Mouse (Mus musculus): ENCODE results near the gene Ift52. TPM values are rescaled to one million over a fixed set of nuclear protein-coding genes. Genes with fewer than 3 reads are reported as not detected.

Ift52 gene
- total RNA-seq, 2 experiments from 2014 or later: 31.1 to 31.8 TPM

DNA sequence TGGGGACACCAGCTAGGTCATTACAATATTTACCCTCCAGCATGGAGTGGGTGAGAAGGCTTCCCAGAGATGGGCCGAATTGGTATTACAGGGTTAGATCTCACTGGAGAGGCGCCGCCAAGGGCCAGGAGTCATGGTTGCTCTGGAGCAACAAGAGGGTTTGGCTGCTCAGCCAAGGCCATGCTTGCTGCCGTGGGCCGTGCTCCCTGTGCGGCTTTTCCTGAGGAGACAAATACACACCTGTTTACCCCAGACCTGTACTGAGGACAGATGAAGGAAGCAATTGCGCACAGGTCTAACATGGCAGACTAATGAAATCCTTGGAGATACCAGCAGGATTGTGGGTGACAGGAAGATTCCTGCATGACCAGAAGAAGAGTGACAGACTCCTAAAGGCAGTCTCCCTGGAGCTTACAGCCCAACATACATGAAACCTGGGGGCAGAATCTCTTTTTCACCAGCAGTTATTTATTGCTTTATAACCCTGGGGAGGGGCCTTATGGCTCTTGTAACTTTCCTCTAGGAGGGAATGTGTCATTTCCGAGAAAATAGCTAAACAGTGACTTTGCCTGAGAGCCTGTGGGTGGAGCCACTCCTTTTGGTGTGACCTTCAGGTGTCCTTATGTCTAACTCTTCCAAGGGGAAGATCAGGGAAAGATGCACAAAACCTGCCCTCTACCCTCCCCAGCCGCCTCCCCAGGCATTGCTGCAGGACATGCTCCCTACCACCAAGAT, 56.0 kb downstream of the Ift52 start:
- DNase-seq (ENCODE audit: low spot score in 2 of 2): no peak

DNA sequence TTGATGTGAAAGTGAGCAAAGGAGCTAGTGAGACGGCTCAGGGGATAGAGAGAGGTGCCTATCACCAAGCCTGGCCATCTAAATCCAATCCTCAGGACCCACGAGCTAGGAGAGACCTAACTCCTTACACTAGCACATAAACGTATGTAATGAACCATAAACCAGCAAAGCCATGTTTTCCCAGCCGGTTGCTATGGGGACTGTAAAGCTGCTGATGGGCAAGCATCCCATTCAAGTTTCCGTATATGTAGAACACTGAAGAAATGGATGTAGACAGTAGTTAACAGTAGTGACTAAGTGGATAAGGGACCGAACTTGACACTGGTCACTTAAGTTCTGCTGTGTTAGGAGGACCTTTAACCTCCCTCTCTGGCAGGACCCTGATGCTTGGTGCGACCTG, 56.9 kb downstream of the Ift52 start:
- no peak for DNase-seq (ENCODE audit: low spot score in 2 of 2)

DNA sequence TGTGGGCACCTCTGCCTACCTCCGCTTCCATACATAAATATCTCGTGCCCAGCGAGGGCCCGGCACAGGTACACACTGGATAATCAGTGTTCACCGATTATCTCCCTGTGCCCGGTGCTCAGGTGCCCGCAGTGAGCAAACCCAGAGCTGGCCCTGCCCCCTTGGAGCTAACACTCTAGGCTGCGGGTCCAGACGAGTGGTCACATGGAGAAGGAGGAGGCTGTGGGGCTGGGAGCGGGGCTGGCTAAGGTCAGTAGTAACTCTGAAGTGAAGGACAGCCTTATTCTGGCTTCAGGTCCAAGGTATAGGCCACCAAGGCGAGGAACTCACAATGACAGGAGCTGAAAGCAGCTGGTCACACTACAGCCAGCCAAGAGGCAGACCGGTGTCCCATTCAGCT, 57.7 kb downstream of the Ift52 start:
- DNase-seq (ENCODE audit: low spot score in 2 of 2): no peak

DNA sequence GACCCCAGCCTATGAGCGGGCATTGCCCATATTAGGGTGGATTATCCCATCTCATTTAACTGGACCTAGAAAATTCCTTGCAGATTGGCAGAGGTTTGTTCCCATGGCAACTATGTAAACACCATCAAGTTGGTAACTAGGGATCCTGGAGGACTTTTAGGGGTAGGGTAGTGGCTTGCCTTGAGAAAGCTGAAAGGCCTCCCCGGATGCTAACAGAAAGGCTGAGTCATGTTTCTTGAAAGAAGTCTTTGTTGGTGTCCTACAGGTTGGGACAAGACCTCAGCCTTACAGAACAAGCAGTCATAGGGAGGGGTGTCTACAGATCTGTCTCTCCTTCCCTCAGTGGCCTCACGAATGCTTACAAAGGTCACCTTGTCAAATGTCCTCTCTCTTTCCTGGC, 58.1 kb downstream of the Ift52 start:
- no peak for DNase-seq (ENCODE audit: low spot score in 2 of 2)

DNA sequence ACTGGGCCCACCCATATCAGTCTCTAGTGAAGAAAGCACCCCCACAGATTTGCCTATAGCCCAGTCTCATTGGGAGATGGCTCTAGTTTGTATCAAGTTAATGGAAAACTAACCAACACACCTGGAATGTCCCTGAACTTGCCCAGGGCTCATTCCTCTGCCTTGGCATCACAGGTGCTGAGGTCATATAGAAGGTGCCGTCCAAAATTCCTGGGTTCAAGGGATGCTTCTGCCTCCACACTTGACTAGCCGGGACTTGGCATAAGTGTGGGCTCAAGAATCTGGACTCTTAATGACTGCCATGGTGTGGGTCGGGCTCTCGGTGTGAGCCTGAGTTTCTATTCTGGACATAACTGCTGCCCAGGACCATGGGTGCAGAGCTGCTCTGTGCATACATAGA, 61.9 kb downstream of the Ift52 start:
- no peak for DNase-seq (ENCODE audit: low spot score in 2 of 2)

DNA sequence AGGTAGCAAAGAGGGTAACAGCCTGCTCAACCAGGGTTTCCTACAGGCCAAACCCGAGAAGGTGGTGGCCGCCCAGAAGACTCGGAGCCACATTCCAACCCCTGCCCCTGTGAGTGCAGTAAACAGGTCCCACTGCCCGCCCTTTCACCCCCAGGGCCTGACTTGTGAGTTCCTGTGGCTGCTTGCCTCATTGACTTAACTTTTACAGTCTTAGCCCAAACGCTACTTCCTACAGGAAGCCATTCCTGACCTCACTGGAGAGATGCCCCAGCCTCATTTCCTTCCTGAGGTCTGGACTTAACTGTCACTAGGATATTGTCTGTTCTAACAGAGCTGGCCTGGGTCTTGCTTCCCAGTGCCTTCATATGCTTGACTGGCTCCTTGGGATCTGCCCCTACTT, 65.4 kb downstream of the Ift52 start:
- no peak for DNase-seq (ENCODE audit: low spot score in 2 of 2)

DNA sequence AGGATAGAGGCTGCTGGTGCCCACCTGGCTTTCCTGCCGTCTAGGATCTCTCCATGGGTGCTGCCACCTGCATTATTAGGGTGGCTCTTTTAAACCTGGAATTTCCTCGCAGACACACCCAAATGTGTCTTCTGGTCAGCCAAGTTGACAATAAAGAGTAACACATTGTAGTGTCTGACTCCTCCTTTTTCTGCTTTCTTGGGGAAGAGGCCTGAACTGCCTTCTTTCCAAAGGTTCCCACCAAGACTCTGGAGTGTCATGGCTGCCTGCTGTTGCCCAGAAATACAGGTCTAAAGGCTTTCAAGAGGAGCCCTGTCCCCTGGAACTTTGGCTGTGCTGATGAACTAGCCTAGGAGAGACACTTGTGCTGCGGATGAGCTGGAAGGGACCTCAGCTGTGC, 67.4 kb downstream of the Ift52 start:
- no peak for DNase-seq (ENCODE audit: low spot score in 2 of 2)

DNA sequence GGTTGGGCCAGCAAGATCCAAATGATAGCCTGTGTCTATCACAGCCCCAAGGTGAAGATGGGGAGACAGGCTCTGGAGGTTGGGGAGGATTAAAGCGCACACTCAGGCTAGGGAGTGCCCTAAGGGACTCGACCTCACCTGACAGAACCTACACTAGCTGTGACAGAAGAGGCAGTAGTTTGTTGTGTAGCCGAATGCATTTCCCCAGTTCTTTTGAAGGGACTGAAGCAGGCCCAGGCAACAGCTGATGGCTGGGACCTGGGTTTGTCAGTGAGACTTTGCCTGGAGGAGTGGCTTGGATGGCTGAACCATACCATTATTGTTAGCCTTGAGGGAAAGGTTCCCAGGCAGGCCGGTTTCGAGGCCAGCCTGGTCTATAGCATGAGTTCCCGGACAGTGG, 67.9 kb downstream of the Ift52 start:
- DNase-seq (ENCODE audit: low spot score in 2 of 2): no peak

DNA sequence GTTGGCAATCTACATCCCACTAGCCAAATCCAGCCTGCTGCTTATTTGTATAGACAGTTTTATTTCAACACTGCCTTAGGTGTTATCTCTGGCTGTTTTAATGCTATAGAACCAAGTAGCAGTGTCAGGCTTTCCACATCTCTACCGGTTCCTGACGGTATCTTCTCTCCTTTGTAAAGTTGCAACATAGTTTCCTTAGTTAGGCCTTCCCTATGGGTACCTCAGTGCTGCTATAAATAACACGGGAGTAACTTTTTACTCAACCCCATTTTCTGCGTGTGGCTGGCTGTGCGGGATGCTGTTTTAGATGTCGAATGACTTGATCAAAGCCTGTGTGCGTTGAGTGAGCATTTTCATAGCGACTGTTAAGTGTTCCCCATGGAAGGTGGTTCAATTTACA, 69.4 kb downstream of the Ift52 start:
- DNase-seq (ENCODE audit: low spot score in 2 of 2): no peak

DNA sequence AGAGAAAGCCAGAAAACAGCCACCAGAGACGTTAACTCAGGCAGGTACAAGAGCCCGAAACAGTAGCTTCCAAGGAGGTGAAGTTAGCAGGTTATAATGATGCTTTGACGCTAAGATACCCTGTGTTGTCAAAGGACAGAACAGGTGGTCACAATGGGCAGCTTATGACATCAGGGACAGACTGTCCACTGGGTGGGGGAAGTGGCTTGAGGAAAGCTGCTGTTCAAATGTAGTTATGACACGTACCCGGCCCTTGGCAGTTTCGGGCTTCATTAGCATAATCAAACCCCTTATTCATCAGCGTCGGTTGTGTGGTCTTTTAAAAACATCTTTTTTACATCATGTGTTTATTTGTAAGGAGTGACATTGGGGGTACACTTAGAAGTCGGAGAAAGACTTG, 70.6 kb downstream of the Ift52 start, which contains the start of gene Gtsf1l:
Gene Gtsf1l, minus strand, starts transcription at position 128 of the 400 bp plus-strand sequence.
- DNase-seq (ENCODE audit: low spot score in 2 of 2): no peak

DNA sequence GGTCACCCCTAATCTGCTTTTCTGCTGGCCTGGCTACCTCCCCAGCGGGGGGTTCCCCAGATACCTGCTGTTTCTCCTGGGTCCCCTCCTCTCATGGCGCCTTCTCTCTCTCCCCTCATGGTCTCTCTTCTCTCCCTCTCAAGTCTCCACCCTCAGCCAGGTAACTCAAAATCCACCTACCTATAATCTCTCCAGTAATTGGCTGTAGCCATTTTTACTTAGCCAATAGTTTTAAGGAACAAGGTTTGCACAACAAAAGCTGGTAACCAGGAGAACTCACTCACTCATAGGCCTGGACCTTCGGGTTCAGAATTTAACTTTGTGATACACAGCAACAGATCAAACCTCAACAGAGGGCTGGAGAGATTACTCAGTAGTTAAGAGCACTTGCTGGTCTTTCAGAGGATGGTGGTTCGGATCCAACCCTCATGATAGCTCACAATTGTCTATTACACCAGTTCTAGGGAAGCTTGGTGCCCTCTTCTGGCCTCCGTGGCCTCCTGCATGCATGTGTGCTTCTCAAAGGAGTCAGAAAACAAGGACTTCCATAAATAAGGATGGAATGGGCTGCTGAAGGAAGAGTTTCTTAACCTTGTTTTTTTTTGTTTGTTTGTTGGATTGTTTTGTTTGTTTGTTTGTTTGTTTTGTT, 72.4 kb downstream of the Ift52 start:
- no peak for DNase-seq (ENCODE audit: low spot score in 2 of 2)

DNA sequence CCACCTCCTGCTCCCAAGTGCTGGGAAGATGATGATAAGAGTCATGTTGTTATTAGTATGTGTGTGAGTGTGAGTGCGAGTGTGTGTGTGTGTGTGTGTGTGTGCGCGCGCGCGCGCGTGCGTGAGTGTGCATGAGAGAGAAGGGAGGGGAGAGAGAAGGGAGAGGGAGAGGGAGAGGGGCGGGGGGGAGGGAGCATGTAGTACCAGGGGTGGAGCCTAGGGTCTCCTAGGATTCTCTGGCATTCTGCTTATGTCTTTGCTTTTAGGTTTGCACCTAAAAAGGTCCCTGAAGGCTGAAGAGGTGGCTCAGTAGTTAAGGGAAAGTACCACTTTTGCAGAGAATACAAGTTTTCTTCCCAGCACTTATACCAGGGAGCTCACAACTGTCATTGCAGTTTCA, 77.8 kb downstream of the Ift52 start:
- no peak for DNase-seq (ENCODE audit: low spot score in 2 of 2)

Small RNAs within 50 kb of the gene (microRNA-seq; reads per million reads assigned to microRNA genes)
- gene Gm22174: 0 reads per million in 2 experiments
- gene Mir7003: 0 reads per million in 2 experiments

Other genes starting within 250 kb of the Ift52 start
- 100 to 1,000 TPM in 1 of 2 experiments, 10 to 100 TPM in 1; 95.9 to 102 TPM for gene Srsf6, start 85.8 kb upstream of the Ift52 start, total RNA-seq (2021)
- 1 to 10 TPM; 7.4 to 9.3 TPM for gene L3mbtl1, start 73.9 kb upstream of the Ift52 start, total RNA-seq (2021)
- gene Sgk2, start 30.0 kb upstream of the Ift52 start, total RNA-seq (2021): under 1 TPM; 0.71 to 0.79 TPM
- gene Mybl2, start 37.3 kb downstream of the Ift52 start, total RNA-seq (2021): under 1 TPM; 0.57 to 0.79 TPM
- gene Gtsf1l, start 70.5 kb downstream of the Ift52 start, total RNA-seq (2021): not detected
- 10 to 100 TPM; 27.3 to 27.8 TPM for gene Tox2, start 185.8 kb downstream of the Ift52 start, total RNA-seq (2021)

Measured in layer of hippocampus, adult 18-20 months (tissue).